Mouse (Mus musculus): ENCODE measurements around the gene Dand5.

- no peak for TF ChIP-seq CTCF (IDR thresholded peaks at IDR 0.05; ENCODE audit: borderline replicate concordance, control insufficient read depth, extremely low read depth, insufficient read depth, low read length, poor library complexity)
- TF ChIP-seq POLR2A (IDR thresholded peaks at IDR 0.05; ENCODE audit: control insufficient read depth, extremely low read depth, insufficient read depth, low read length, poor library complexity): no peak
Observed at GRCm38 (mm10) chr8:84780225-84780555, 42.4 kb downstream of the Dand5 start.
